Mouse (Mus musculus) midbrain, postnatal 0 days (tissue): ENCODE measurements around the gene Nkx2-1. TPM values are rescaled to one million over a fixed set of nuclear protein-coding genes. Genes with fewer than 3 reads are reported as not detected.

Experiments used
- ATAC-seq: fragments of 200-750 bp; cut with Nextera tagmentation; 2 replicates; pipeline ENCODE4 v1.8.0; 2017; ENCODE audit warnings: moderate number of reproducible peaks, mild to moderate bottlenecking, moderate TSS enrichment, moderate library complexity; ENCODE audit not compliant: low FRiP score
- DNase-seq: peaks from one replicate; pipeline ENCODE4 v3.0.0-alpha.2; 2015; ENCODE audit warnings: low spot score
- H3K27ac ChIP-seq: fragments of 300-500 bp; sonication (generic); 2 replicates; pipeline ENCODE4 v1.5.1; 2014; ENCODE audit warnings: low read depth, mild to moderate bottlenecking, low read length, mixed read lengths
- H3K27me3 ChIP-seq: fragments of 300-500 bp; sonication (generic); 2 replicates; pipeline ENCODE4 v1.6.1; 2014; ENCODE audit warnings: low read length, control low read depth, mixed read lengths; ENCODE audit not compliant: insufficient read depth
- H3K36me3 ChIP-seq: fragments of 300-500 bp; sonication (generic); 2 replicates; pipeline ENCODE4 v1.6.1; 2014; ENCODE audit warnings: low read length, control low read depth, mixed read lengths; ENCODE audit not compliant: insufficient read depth
- H3K4me1 ChIP-seq: fragments of 300-500 bp; sonication (generic); 2 replicates; pipeline ENCODE4 v1.6.1; 2014; ENCODE audit warnings: mild to moderate bottlenecking, control low read depth, antibody characterized with exemption, low read length, mixed read lengths; ENCODE audit not compliant: insufficient read depth
- H3K4me2 ChIP-seq: fragments of 300-500 bp; sonication (generic); 2 replicates; pipeline ENCODE4 v1.6.1; 2014; ENCODE audit warnings: low read depth, mild to moderate bottlenecking, low read length, mixed read lengths; ENCODE audit not compliant: poor library complexity, severe bottlenecking
- H3K4me3 ChIP-seq: fragments of 300-500 bp; sonication (generic); 2 replicates; pipeline ENCODE4 v1.5.1; 2014; ENCODE audit warnings: low read depth, mild to moderate bottlenecking, low read length, moderate library complexity
- H3K9ac ChIP-seq: fragments of 300-500 bp; sonication (generic); replicated peaks from 2 replicates; pipeline ENCODE4 v1.6.1; 2014; ENCODE audit warnings: mild to moderate bottlenecking, low read length, moderate library complexity, mixed read lengths; ENCODE audit not compliant: poor library complexity, severe bottlenecking
- H3K9me3 ChIP-seq: fragments of 300-500 bp; sonication (generic); 2 replicates; pipeline ENCODE4 v1.6.1; 2016; ENCODE audit warnings: low read length, control low read depth
- CTCF ChIP-seq: IDR thresholded peaks from 2 replicates; pipeline ENCODE4 v1.5.1; 2016; ENCODE audit warnings: antibody characterized with exemption, mild to moderate bottlenecking
- WGBS: fragments of 180-500 bp; shearing (Covaris S2); extraction: QIAGEN DNeasy Blood & Tissue Kit; methylation state at CpG from one replicate; pipeline ENCODE4 v1.1.7; 2014; 5-methylcytosine and 5-hydroxymethylcytosine counted together
- polyA plus RNA-seq: library from polyadenylated mRNA; unstranded; fragments of >200 nt; fragmentation: Nextera tagmentation; extraction: Ambion mirVana; gene quantifications from 2 replicates; pipeline ENCODE4 v1.2.1, GENCODE M21; 2015
- total RNA-seq: library from RNA; depleted of rRNA; stranded (reverse); fragments of >200 nt; gene quantifications from 2 replicates; pipeline ENCODE4 v1.2.3, GENCODE M21; 2014; rRNA removed

Gene Nkx2-1
- total and polyA plus RNA-seq, 2 experiments from 2014 or later, result 1.6 to 7.6 TPM

- ATAC-seq (no peak), DNase-seq (no peak)
Measured at GRCm38 (mm10) chr12:56482606-56483005, 54.1 kb downstream of the Nkx2-1 start.

More at GRCm38 (mm10) chr12:56482606-56483005, 54.1 kb downstream of the Nkx2-1 start:
- Histone ChIP-seq H3K4me2 (no peak overlapping the region), H3K4me3 (no peak overlapping the region), H3K27me3 (no peaks in the 10 kb centered on the region), H3K4me1 (no peaks in the 10 kb centered on the region), H3K27ac (no peak overlapping the region), H3K9me3 (no peaks in the 10 kb centered on the region), H3K36me3 (no peaks in the 10 kb centered on the region), H3K9ac (no peak overlapping the region)
- 65% methylated on average over 10 of the region's 10 CpGs for WGBS
- TF ChIP-seq CTCF, result no peak

Other genes with a start within 250 kb of the Nkx2-1 start
- gene Mbip, start 191.0 kb downstream of the Nkx2-1 start, total RNA-seq, result 18.3 and 29.5 TPM in 2 replicates
- 33.8 and 35.2 TPM in 2 replicates for gene Mbip, start 191.0 kb downstream of the Nkx2-1 start, polyA plus RNA-seq
- gene Nkx2-9, start 76.4 kb upstream of the Nkx2-1 start, total RNA-seq, result not detected in 2 replicates
- gene Nkx2-9, start 76.4 kb upstream of the Nkx2-1 start, polyA plus RNA-seq, result not detected in 2 replicates
- gene Pax9, start 154.9 kb upstream of the Nkx2-1 start, total RNA-seq, result not detected in 2 replicates
- gene Pax9, start 154.9 kb upstream of the Nkx2-1 start, polyA plus RNA-seq, result not detected in 2 replicates